Mouse (Mus musculus): Measurements from ENCODE around the gene Gadl1. TPM values are rescaled to one million over a fixed set of nuclear protein-coding genes. Genes with fewer than 3 reads are reported as not detected.

Gadl1 gene
- total and polyA plus RNA-seq, 3 experiments = 0.13 TPM; not detected in 2

- dilution Hi-C loops (cut with MboI; ENCODE audit: extremely low pct_ligation_motif_present, extremely low pct_unique_long_range_greater_than_20kb, low sequenced_read_pairs) = no loop called here
- peaks cover 4% of the 10 kb centered on the region for H3K9me3 ChIP-seq (replicated peaks; ENCODE audit: low read length)
- H3K27me3 ChIP-seq (replicated peaks) = no peaks in the 10 kb centered on the region
- H3K36me3 ChIP-seq (replicated peaks in 1 of 2; ENCODE audit: control insufficient read depth in 1 of 2, insufficient read depth in 1 of 2, low read length in 1 of 2) = no peaks in the 10 kb centered on the region
- H3K79me2 ChIP-seq (replicated peaks; ENCODE audit: control insufficient read depth, extremely low read depth, insufficient read depth, poor library complexity, severe bottlenecking) = no peaks in the 10 kb centered on the region
- TF ChIP-seq POLR2AphosphoS2 (IDR thresholded peaks at IDR 0.05; ENCODE audit: low read depth, low read length) (no peak), KAT2A (IDR thresholded peaks at IDR 0.05; ENCODE audit: insufficient replicate concordance, low read length) (no peak)
- in situ Hi-C loops (cut with MboI; ENCODE audit: low pct_ligation_motif_present, low pct_unique_long_range_greater_than_20kb, low sequenced_read_pairs) = no loop called here
- H3K9ac ChIP-seq (ENCODE audit: insufficient read depth, low read depth) = no peak overlapping the region
- no peak overlapping the region for H3K4me3 ChIP-seq (replicated peaks in 1 of 3; ENCODE audit: low read depth in 2 of 3, low read length in 2 of 3, poor library complexity in 1 of 3)
- no peaks in the 10 kb centered on the region for H3K4me1 ChIP-seq (ENCODE audit: control insufficient read depth in 1 of 2, insufficient read depth in 2 of 2)
- no peak overlapping the region for H3K4me2 ChIP-seq (ENCODE audit: insufficient read depth, low read depth, poor library complexity, severe bottlenecking)
- no peak overlapping the region for H3K27ac ChIP-seq (ENCODE audit: insufficient read depth, low read depth)
- DNase-seq (ENCODE audit: extremely low read depth) = no peak
Observed at GRCm38 (mm10) chr9:115942486-115942885, 33.2 kb downstream of the Gadl1 start.

GRCm38 (mm10) chr9:115942989-115943388, 33.7 kb downstream of the Gadl1 start:
- H3K9me3 ChIP-seq (replicated peaks; ENCODE audit: low read length) = peaks cover 3% of the 10 kb centered on the region
- H3K27ac ChIP-seq (ENCODE audit: insufficient read depth, low read depth) = no peak overlapping the region
- DNase-seq (ENCODE audit: extremely low read depth) = no peak
- no peaks in the 10 kb centered on the region for H3K79me2 ChIP-seq (replicated peaks; ENCODE audit: control insufficient read depth, extremely low read depth, insufficient read depth, poor library complexity, severe bottlenecking)
- dilution Hi-C loops (cut with MboI; ENCODE audit: extremely low pct_ligation_motif_present, extremely low pct_unique_long_range_greater_than_20kb, low sequenced_read_pairs) = no loop called here
- H3K4me3 ChIP-seq (replicated peaks in 1 of 3; ENCODE audit: low read depth in 2 of 3, low read length in 2 of 3, poor library complexity in 1 of 3) = no peak overlapping the region
- H3K36me3 ChIP-seq (replicated peaks in 1 of 2; ENCODE audit: control insufficient read depth in 1 of 2, insufficient read depth in 1 of 2, low read length in 1 of 2) = no peaks in the 10 kb centered on the region
- no peak overlapping the region for H3K4me2 ChIP-seq (ENCODE audit: insufficient read depth, low read depth, poor library complexity, severe bottlenecking)
- H3K27me3 ChIP-seq (replicated peaks) = no peaks in the 10 kb centered on the region
- H3K9ac ChIP-seq (ENCODE audit: insufficient read depth, low read depth) = no peak overlapping the region
- in situ Hi-C loops (cut with MboI; ENCODE audit: low pct_ligation_motif_present, low pct_unique_long_range_greater_than_20kb, low sequenced_read_pairs) = no loop called here
- TF ChIP-seq TBP (conservative IDR thresholded peaks at IDR 0.05; ENCODE audit: low read depth, low read length) (no peak), USF1 (IDR thresholded peaks at IDR 0.05; ENCODE audit: low read depth, low read length) (no peak), KAT2A (IDR thresholded peaks at IDR 0.05; ENCODE audit: insufficient replicate concordance, low read length) (no peak), TCF12 (IDR thresholded peaks at IDR 0.05; ENCODE audit: low read depth, low read length) (no peak), POLR2A (IDR thresholded peaks at IDR 0.05; ENCODE audit: low read depth, low read length) (no peak), CHD2 (IDR thresholded peaks at IDR 0.05; ENCODE audit: low read length) (no peak), POLR2AphosphoS2 (IDR thresholded peaks at IDR 0.05; ENCODE audit: low read depth, low read length) (no peak), MXI1 (IDR thresholded peaks at IDR 0.05; ENCODE audit: low read depth, low read length) (no peak), RAD21 (IDR thresholded peaks at IDR 0.05; ENCODE audit: low read depth, low read length) (no peak), ZMIZ1 (IDR thresholded peaks at IDR 0.05; ENCODE audit: low read depth, low read length) (no peak), SMC3 (IDR thresholded peaks at IDR 0.05; ENCODE audit: low read depth, low read length) (no peak), HCFC1 (IDR thresholded peaks at IDR 0.05; ENCODE audit: low read depth, low read length) (no peak), ZNF384 (IDR thresholded peaks at IDR 0.05; ENCODE audit: low read depth, low read length) (no peak), IRF4 (IDR thresholded peaks at IDR 0.05; ENCODE audit: low read depth, low read length) (no peak), ELF1 (IDR thresholded peaks at IDR 0.05; ENCODE audit: low read depth, low read length) (no peak), UBTF (IDR thresholded peaks at IDR 0.05; ENCODE audit: low read depth, low read length) (no peak), BHLHE40 (IDR thresholded peaks at IDR 0.05; ENCODE audit: low read depth, low read length) (no peak), JUND (conservative IDR thresholded peaks at IDR 0.05; ENCODE audit: low read depth, low read length) (no peak), RCOR1 (conservative IDR thresholded peaks at IDR 0.05; ENCODE audit: low read depth, low read length) (no peak)
- no peaks in the 10 kb centered on the region for H3K4me1 ChIP-seq (ENCODE audit: control insufficient read depth in 1 of 2, insufficient read depth in 2 of 2)
